Mouse (Mus musculus) hematopoietic stem cell, adult 5-6 weeks (primary cell): ENCODE results near the gene B3gnt7. TPM values are rescaled to one million over a fixed set of nuclear protein-coding genes. Genes with fewer than 3 reads are reported as not detected.

Experiments used
- ATAC-seq, 2 experiments: fragments of 125-278 bp in 1 of 2; replicated peaks in 1 of 2; 2 replicates each; pipeline ENCODE4 v1.8.0; 2016 to 2017; ENCODE audit warnings: inconsistent platforms in 2 of 2, mild to moderate bottlenecking in 2 of 2, moderate number of reproducible peaks in 2 of 2, low read depth in 1 of 2, moderate TSS enrichment in 1 of 2; ENCODE audit not compliant: low FRiP score in 2 of 2, poor library complexity in 2 of 2, severe bottlenecking in 2 of 2, insufficient read depth in 1 of 2, low TSS enrichment in 1 of 2
- total RNA-seq: library from RNA; stranded (forward); fragments of 172-1452, 232-1000 nt; gene quantifications from 2 replicates; pipeline ENCODE4 v1.2.3, GENCODE M21; 2017

The B3gnt7 gene
- 1.3 and 2.1 TPM in 2 replicates for total RNA-seq

GRCm38 (mm10) chr1:86302532-86302931 lies at the start of gene B3gnt7:
TSS of gene B3gnt7 (plus strand) at chr1:86302832.
- no peak for ATAC-seq

DNA sequence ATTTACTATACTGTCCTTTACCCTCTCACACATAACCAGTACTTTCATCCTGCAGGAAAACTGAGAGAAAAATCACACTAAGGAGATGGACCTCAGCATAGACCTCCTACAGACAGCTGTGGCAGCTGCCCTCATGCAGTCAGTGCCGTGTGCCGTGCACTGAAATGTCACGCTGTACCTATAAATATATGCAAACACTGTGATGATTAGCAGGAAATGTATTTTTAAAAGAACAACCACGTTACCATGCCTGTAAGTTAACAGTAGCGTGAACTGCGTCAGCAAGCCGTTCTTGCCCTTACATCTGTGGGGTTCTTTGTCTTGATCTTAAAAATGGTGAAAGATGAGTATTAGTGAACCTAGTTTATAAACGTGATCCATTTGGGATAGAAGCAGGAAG lies 49.2 kb upstream of the B3gnt7 start:
- ATAC-seq = no peak

DNA sequence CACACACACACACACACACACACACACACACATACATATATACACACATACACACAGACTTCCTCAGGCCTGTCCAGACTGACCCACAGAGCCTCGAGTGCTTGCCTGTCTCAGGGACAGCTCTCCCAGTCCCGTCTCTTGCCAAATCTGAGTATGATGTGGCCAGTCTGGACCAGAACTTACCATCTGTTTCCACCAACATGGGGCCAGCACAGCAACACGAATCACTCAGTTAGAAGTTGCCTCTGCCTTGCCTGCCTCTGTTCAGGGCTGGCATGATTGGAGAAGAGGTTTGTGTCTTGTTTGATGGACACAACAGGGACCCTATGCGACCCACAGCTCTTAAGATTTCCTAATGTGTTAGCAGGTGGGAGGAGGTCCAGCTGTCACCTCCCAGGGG lies 46.3 kb upstream of the B3gnt7 start:
- ATAC-seq = no peak

- ATAC-seq = no peak
Observed at GRCm38 (mm10) chr1:86257228-86257627, 45.4 kb upstream of the B3gnt7 start.

GRCm38 (mm10) chr1:86258171-86258824 lies 44.3 kb upstream of the B3gnt7 start:
- ATAC-seq = peak in 1 of 2 experiments; percentile 42; a peak in 2 of 4 replicates

- ATAC-seq = peak; percentile 64 to 74
Observed at GRCm38 (mm10) chr1:86263564-86264339, 38.9 kb upstream of the B3gnt7 start.

- ATAC-seq = no peak
Observed at GRCm38 (mm10) chr1:86265060-86265459, 37.6 kb upstream of the B3gnt7 start.

DNA sequence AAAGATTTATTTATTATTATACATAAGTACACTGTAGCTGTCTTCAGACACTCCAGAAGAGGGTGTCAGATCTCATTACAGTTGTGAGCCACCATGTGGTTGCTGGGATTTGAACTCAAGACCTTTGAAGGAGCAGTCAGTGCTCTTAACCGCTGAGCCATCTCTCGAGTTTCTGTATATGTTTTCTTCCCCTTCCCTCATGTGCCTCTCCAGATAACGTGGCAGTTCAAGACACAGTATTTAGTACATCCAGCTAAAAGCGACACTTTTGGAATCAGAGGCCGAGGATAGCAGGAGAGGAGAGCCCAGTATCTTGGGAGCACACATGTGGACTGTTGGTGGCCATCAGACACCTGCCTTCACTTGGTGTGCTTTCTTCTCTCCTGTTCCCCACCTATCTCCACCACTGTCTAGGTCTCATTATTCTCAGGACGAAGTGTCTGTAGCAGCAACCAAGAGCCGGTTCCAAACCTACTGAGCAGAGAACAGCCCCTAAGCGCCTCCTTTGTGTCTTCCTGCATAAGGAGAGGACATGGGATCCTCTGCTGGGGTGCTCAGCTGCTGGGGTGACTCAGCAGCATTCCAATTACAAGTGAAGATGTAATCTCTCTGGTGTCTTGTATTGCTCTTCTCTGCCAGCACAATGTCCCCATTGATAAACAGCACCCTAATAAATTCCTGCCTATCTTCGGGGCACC lies 34.0 kb upstream of the B3gnt7 start:
- no peak for ATAC-seq

GRCm38 (mm10) chr1:86269190-86269508 lies 33.5 kb upstream of the B3gnt7 start:
- peak; percentile 32 to 44; a peak in 1 of 4 replicates for ATAC-seq

GRCm38 (mm10) chr1:86271707-86272106 lies 30.9 kb upstream of the B3gnt7 start:
- no peak for ATAC-seq

GRCm38 (mm10) chr1:86277055-86277454 lies 25.6 kb upstream of the B3gnt7 start:
- no peak for ATAC-seq

DNA sequence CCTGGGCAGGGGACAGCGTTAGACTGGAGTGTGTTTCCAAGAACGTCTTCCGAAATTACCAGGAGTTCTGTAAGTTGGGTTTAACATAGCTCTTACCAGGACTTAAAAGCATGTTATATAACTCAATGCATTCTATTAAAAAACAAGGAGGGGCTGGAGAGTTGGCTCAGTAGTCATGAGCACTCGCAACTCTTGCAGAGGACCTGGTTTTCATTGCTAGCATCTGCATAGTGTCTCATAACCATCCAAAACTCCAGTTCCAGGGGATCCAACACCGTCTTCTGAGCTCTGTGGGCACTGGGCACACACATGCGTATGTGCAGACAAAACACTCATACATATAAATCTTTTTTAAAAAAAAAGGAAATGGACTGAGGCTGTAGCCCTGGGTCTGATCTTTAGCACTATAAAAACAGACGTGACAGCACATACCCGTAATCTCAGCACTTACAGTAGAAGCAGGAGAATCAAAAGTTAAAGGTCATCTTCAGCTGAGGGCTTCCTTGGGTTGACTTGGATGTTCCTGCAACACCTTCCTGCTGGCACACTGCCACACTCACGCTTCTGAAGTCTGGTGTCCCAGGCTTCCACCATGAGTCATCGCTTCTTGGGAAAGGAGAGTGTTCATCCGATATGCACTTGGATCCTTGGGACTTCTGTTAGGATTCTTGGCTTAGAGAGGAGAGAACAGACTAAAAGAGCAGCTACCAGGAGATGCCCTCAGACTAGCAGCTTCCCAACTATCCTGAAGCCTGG lies 20.7 kb upstream of the B3gnt7 start:
- no peak for ATAC-seq

- no peak for ATAC-seq
Observed at GRCm38 (mm10) chr1:86284101-86284500, 18.5 kb upstream of the B3gnt7 start.

- ATAC-seq = no peak
Observed at GRCm38 (mm10) chr1:86285295-86285694, 17.3 kb upstream of the B3gnt7 start.

DNA sequence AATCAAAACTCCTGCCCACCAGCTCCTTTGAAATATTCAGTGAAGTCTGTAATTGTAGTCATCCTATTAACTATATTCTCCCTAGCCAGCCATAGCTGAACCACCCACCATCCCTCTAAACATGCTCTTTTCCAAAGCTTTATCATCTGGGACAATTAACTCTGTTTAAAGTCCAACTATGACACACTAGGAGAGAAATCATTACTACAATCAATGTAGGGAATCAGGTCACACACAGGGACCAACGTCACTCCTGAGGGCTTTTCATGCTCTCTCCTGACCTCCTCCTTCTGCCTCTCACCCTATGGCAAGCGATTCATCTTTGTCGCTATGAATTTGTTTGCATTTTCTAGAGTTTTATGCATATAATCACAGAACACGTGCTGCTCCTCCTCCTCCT lies 15.2 kb upstream of the B3gnt7 start:
- no peak for ATAC-seq

GRCm38 (mm10) chr1:86290452-86290851 lies 12.2 kb upstream of the B3gnt7 start:
- no peak for ATAC-seq

GRCm38 (mm10) chr1:86293091-86293490 lies 9.5 kb upstream of the B3gnt7 start:
- ATAC-seq = no peak

DNA sequence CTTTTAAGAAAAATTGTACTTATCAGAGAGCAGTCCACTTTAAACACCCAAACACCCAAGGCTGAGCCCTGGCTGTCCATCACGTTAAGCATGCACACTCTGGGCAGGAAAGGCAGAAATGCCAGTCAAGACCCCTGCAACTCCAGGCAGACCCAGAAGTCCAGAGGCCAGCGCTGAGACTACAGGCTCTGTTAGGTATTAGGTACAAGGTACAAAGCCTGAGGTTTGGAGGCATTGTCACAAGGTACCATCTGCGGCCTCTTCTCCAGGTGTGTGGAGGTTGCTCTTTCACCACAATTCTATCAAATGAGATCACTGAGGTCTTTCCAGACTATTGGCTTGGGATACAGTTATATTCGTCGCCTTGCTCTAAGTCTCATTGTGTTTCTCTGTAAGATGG lies 8.8 kb upstream of the B3gnt7 start:
- ATAC-seq = no peak
